8 mouse cellular contexts compared by ENCODE assay signal in the genomic region with DNA sequence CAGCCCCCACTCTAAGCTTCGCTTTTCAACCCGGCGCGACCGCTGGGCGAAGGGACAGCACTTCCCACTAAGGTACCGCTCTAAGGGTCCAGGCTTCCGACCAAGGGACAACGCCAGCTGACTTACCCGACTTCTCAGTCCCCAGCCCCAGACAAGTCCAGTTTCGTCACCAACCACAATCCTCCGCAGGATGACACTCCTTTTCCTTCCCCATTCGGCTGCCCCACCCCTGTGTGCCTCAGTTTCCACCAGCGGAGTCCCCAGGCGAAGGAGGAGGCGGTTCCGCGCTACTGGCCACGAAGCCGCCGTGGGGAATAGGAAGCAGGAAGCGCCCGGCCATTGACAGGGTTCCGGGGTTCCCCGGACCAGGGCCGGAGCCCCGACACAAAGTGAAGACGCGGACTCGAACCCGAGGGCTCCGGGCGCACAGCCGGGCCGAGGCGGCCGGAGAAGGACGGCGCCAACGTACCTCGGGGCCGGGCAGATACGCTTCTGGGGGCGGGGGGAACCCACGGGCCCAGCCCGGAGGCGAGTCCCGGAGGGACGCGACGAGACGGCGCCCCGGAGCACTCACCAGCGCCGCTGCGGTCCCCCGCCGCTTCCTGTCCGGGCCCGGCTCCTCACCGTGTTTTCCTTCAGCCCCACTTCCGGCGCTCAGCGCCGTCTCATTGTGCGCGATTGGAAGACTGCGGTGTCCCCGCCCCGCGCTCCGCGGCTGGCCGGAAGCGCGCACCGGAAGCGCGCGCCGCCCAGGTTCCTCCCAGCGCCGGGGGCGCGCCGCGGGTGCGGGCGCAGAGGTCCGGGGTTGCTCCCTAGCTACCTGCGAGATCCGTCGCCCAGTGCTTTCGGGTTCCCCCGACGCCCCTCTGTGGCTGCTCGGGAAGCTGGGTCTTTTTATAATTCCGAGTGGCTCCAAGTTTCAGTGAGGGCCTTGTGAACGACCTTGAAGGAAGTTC. TPM values are rescaled to one million over a fixed set of nuclear protein-coding genes. Genes with fewer than 3 reads are reported as not detected.
A peak's percentile ranks its signal among the peaks of the same experiment; 100 is the strongest.
DNase-seq lines count a peak whose midpoint lies in the region; ATAC-seq lines count a peak whose summit lies in the region.

A gene (minus strand): TSS at position 641 of the 956 bp plus-strand sequence.

- peak; percentile 73 for ATAC-seq in common myeloid progenitor, adult 5-6 weeks (replicated peaks; ENCODE audit: low read depth, poor library complexity, severe bottlenecking)

- no peaks in the 10 kb centered on the region for H3K27me3 ChIP-seq in megakaryocyte, embryonic 14.5 days (replicated peaks)

- peak within 1 kb of the TSS; percentile 95 for H3K4me3 ChIP-seq in megakaryocyte, embryonic 14.5 days (replicated peaks)

- no peaks in the 10 kb centered on the region for H3K9me3 ChIP-seq in megakaryocyte, embryonic 14.5 days

- DNase-seq in ZHBTc4 (ENCODE audit: low read depth, low spot score), result peak; percentile 98
- DNase-seq in gastrocnemius, adult 8-10 months (ENCODE audit: low spot score in 2 of 2), result peak; percentile 90 to 91
- DNase-seq in hindlimb bud, embryonic 11.5 days (ENCODE audit: extremely low spot score, low read depth, low spot score), result peak; percentile 96
- DNase-seq in left cerebral cortex, adult 8-10 months (ENCODE audit: low spot score in 2 of 2), result peak; percentile 72 to 91
- peak; percentile 96 for DNase-seq in right cerebral cortex, postnatal 10 days (ENCODE audit: low spot score in 2 of 2)
- DNase-seq in urinary bladder, postnatal 25 days (ENCODE audit: low spot score), result peak; percentile 83

- H3K4me1 ChIP-seq in megakaryocyte, embryonic 14.5 days, result peaks cover 77% of the 10 kb centered on the region

- H3K36me3 ChIP-seq in megakaryocyte, embryonic 14.5 days (replicated peaks; ENCODE audit: low read length), result peaks cover 38% of the 10 kb centered on the region

RNA-seq across cellular contexts. Expression of the gene that starts here (rescaled TPM):
- 216 and 219 TPM in 2 replicates for total RNA-seq in common myeloid progenitor, adult 5-6 weeks (2017)
- total RNA-seq in gastrocnemius, adult 8-10 months (2022), result 10 to 100 TPM; 28.7 to 42.3 (median 34.5) TPM
- 10 to 100 TPM; 58.7 to 64.0 (median 59.9) TPM for total RNA-seq in left cerebral cortex, adult 8-10 months (2022)
- 4.3 and 11.4 TPM in 2 replicates for polyA plus RNA-seq in megakaryocyte, embryonic 14.5 days (2012; ENCODE audit: insufficient read depth, low replicate concordance)

Comparison
In these comparisons a context has a peak if more than half of its experiments do, and no peak if none do; other contexts are left out.
1. Peak in every context shown above with its lines: DNase-seq, ATAC-seq and H3K4me3 ChIP-seq.